Mouse (Mus musculus) ovary, postnatal 10 days (tissue): ENCODE results near the gene Fcrls.

ENCODE experiments used
- DNase-seq: peaks from one replicate; pipeline ENCODE4 v3.0.0; 2022; ENCODE audit warnings: low spot score

The Fcrls gene

GRCm38 (mm10) chr3:87263436-87263835, at the start of gene Fcrls:
Fcrls (minus strand) TSS chr3:87263738.
- no peak for DNase-seq

- no peak for DNase-seq
Measured at GRCm38 (mm10) chr3:87309922-87310321, 46.4 kb upstream of the Fcrls start.

GRCm38 (mm10) chr3:87299901-87300300, 36.4 kb upstream of the Fcrls start:
- no peak for DNase-seq

GRCm38 (mm10) chr3:87274372-87274771, 10.8 kb upstream of the Fcrls start:
- DNase-seq = no peak

- no peak for DNase-seq
Measured at GRCm38 (mm10) chr3:87266581-87266980, 3.0 kb upstream of the Fcrls start.

- DNase-seq = no peak
Measured at GRCm38 (mm10) chr3:87255239-87255638, 8.3 kb downstream of the Fcrls start.

GRCm38 (mm10) chr3:87249571-87249970, 14.0 kb downstream of the Fcrls start:
- DNase-seq = no peak

GRCm38 (mm10) chr3:87247292-87247691, 16.2 kb downstream of the Fcrls start:
- no peak for DNase-seq

GRCm38 (mm10) chr3:87243654-87244053, 19.9 kb downstream of the Fcrls start:
- DNase-seq = no peak

- no peak for DNase-seq
Measured at GRCm38 (mm10) chr3:87240909-87241308, 22.6 kb downstream of the Fcrls start.

- DNase-seq = no peak
Measured at GRCm38 (mm10) chr3:87223636-87224035, 39.9 kb downstream of the Fcrls start.

- no peak for DNase-seq
Measured at GRCm38 (mm10) chr3:87222346-87222745, 41.2 kb downstream of the Fcrls start.

- DNase-seq = no peak
Measured at GRCm38 (mm10) chr3:87215176-87215575, 48.4 kb downstream of the Fcrls start.

- DNase-seq = no peak
Measured at GRCm38 (mm10) chr3:87214221-87214864, 49.2 kb downstream of the Fcrls start.

GRCm38 (mm10) chr3:87206336-87207075, 57.0 kb downstream of the Fcrls start:
- no peak for DNase-seq
